Comparison of ENCODE assay signal across 15 mouse cellular contexts in the genomic region with DNA sequence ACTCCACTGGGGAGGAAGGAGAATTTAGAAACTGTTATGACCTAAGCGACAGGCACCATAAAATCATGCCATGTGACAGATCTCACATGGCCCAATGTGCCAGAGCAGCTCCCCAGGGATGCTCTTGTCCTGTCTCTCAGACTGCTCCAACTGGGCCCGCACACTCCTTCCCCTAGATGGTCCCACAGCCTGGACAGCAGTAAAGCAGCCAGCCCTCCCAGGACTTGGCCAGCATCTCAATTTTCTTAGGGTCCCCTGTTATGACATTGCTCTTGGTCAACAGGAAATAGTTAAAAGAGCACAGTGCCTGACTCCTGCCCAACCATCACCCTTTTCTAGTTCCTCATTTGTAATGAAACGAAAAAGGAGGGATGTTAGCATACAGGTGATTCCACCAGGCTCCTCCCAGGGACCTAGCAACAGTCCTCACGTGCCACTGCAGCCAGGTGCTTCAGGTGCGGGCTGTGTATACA. TPM values are rescaled to one million over a fixed set of nuclear protein-coding genes. Genes with fewer than 3 reads are reported as not detected.
A peak's percentile ranks its signal among the peaks of the same experiment; 100 is the strongest.
DNase-seq lines count a peak whose midpoint lies in the region; ATAC-seq and TF ChIP-seq lines count a peak whose summit lies in the region.
"Had no signal": no experiment of that assay in that cellular context is flagged by ENCODE, and none has a peak within 500 bp of the region (broad histone marks: within the 10 kb centered on the region; RNA-seq: fewer than 3 reads in every experiment).

No protein-coding gene starts in this region.

- DNase-seq in heart, postnatal 25 days (ENCODE audit: low spot score): no peak
- peak; percentile 67 for DNase-seq in 416B (ENCODE audit: low read depth)
- DNase-seq in layer of hippocampus, adult 8-10 months (ENCODE audit: low spot score in 2 of 2): no peak
- DNase-seq: cerebellum, adult 9-10 months; heart, adult 11 months had no signal

- intact Hi-C loops in heart, postnatal 25 days (cut with DNase I): loop anchor here (10.0 kb wide), 1 partner anchor 208 kb away; a partner anchor contains a TSS

- H3K4me2 ChIP-seq in heart, embryonic 13.5 days: peak overlapping the region; percentile 35
- H3K4me2 ChIP-seq in liver, embryonic 16.5 days (ENCODE audit: low read depth, low read length): peak overlapping the region; percentile 77
- H3K4me2 ChIP-seq: limb, embryonic 15.5 days had no signal

- H3K4me1 ChIP-seq in heart, embryonic 13.5 days: peaks cover 59% of the 10 kb centered on the region
- H3K4me1 ChIP-seq in bone marrow, adult 2 months (ENCODE audit: control insufficient read depth, insufficient read depth, low read length): peaks cover 13% of the 10 kb centered on the region
- H3K4me1 ChIP-seq in liver, embryonic 16.5 days (ENCODE audit: control insufficient read depth, low read depth, low read length): peaks cover 68% of the 10 kb centered on the region

- 79% methylated on average over 5 of the region's 5 CpGs for WGBS in heart, embryonic 13.5 days
- WGBS in bone marrow, adult 2 months: 32% methylated on average over 5 of the region's 5 CpGs
- 61% methylated on average over 5 of the region's 5 CpGs for WGBS in liver, embryonic 16.5 days (ENCODE audit: insufficient replicate concordance)

- peaks cover 11% of the 10 kb centered on the region for H3K36me3 ChIP-seq in heart, embryonic 13.5 days
- H3K36me3 ChIP-seq in liver, embryonic 16.5 days (ENCODE audit: control insufficient read depth, insufficient read depth): peaks cover 12% of the 10 kb centered on the region
- H3K36me3 ChIP-seq: limb, embryonic 15.5 days had no signal

- H3K9me3 ChIP-seq in heart, embryonic 13.5 days: no peaks in the 10 kb centered on the region
- no peaks in the 10 kb centered on the region for H3K9me3 ChIP-seq in liver, embryonic 16.5 days (replicated peaks; ENCODE audit: control insufficient read depth, low read length)
- H3K9me3 ChIP-seq: limb, embryonic 15.5 days had no signal

- H3K27ac ChIP-seq in heart, embryonic 13.5 days (replicated peaks): no peak overlapping the region
- peak overlapping the region; percentile 85 for H3K27ac ChIP-seq in bone marrow, adult 2 months (ENCODE audit: control insufficient read depth, insufficient read depth, low read depth, low read length, poor library complexity)
- H3K27ac ChIP-seq in liver, embryonic 16.5 days (ENCODE audit: low read length): peak overlapping the region; percentile 74
- H3K27ac ChIP-seq: limb, embryonic 15.5 days had no signal

- H3K27me3 ChIP-seq in heart, embryonic 13.5 days (replicated peaks): no peaks in the 10 kb centered on the region
- no peaks in the 10 kb centered on the region for H3K27me3 ChIP-seq in liver, embryonic 16.5 days (ENCODE audit: control insufficient read depth, insufficient read depth, low read depth, low read length)
- H3K27me3 ChIP-seq: limb, embryonic 15.5 days had no signal

- TF ChIP-seq CTCF in bone marrow, adult 2 months (IDR thresholded peaks at IDR 0.05; ENCODE audit: control insufficient read depth, insufficient read depth, low read length): no peak

- no peak for TF ChIP-seq POLR2A in bone marrow, adult 2 months (IDR thresholded peaks at IDR 0.05; ENCODE audit: borderline replicate concordance, control insufficient read depth, low read depth, low read length)

- no peak for ATAC-seq in heart, embryonic 13.5 days (ENCODE audit: extremely low read depth, insufficient number of reproducible peaks, low FRiP score, low TSS enrichment)
- no peak for ATAC-seq in liver, embryonic 16.5 days (ENCODE audit: low read depth)
- no peak for ATAC-seq in CD4-positive, CD25-positive, alpha-beta regulatory T cell, adult 4 months
- no peak for ATAC-seq in erythroid progenitor cell, adult 5-6 weeks (replicated peaks; ENCODE audit: low FRiP score, poor library complexity, severe bottlenecking)
- ATAC-seq: forebrain, embryonic 16.5 days; intestine, postnatal 0 days had no signal

- H3K9ac ChIP-seq in heart, embryonic 13.5 days: no peak overlapping the region
- H3K9ac ChIP-seq in liver, embryonic 16.5 days (ENCODE audit: low read depth, low read length): peak overlapping the region; percentile 56
- H3K9ac ChIP-seq: limb, embryonic 15.5 days had no signal

- no peak overlapping the region for H3K4me3 ChIP-seq in heart, embryonic 13.5 days
- H3K4me3 ChIP-seq in bone marrow, adult 2 months (replicated peaks; ENCODE audit: control insufficient read depth, low read depth, low read length): no peak overlapping the region
- H3K4me3 ChIP-seq in liver, embryonic 16.5 days (ENCODE audit: low read depth, low read length): peak overlapping the region; percentile 68
- H3K4me3 ChIP-seq: limb, embryonic 15.5 days had no signal

RNA-seq across cellular contexts. Expression of a gene that starts 4.2 kb away (rescaled TPM):
- 0.52 and 0.65 TPM in 2 replicates for polyA plus RNA-seq in heart, embryonic 13.5 days (2015; fragmentation: Nextera tagmentation; extraction: Ambion mirVana)
- total RNA-seq in heart, postnatal 25 days (2021): 10 to 100 TPM; 55.3 to 57.1 TPM
- polyA plus RNA-seq in bone marrow, adult 2 months (2011; ENCODE audit: insufficient read depth, insufficient read length, low replicate concordance, missing spikeins): 61.3 and 112 TPM in 2 replicates
- 0.40 and 0.47 TPM in 2 replicates for polyA plus RNA-seq in liver, embryonic 16.5 days (2015; fragmentation: Nextera tagmentation; extraction: Ambion mirVana)
- polyA plus RNA-seq in CD4-positive, CD25-positive, alpha-beta regulatory T cell, adult 4 months (2017; shearing (Covaris generic)): 1 to 10 TPM; 3.6 to 10.0 TPM
- total RNA-seq in layer of hippocampus, adult 8-10 months (2022): 10 to 100 TPM; 63.5 to 73.0 (median 68.1) TPM
- total RNA-seq in erythroid progenitor cell, adult 5-6 weeks (2015; ENCODE audit: low replicate concordance): 14.3 and 17.7 TPM in 2 replicates
- total RNA-seq in erythroid progenitor cell, adult 5-6 weeks (2017; ENCODE audit: low replicate concordance): 44.0 and 55.7 TPM in 2 replicates

RNA-seq across cellular contexts. Expression of a gene that starts 27.0 kb away (rescaled TPM):
- not detected in 2 replicates for polyA plus RNA-seq in heart, embryonic 13.5 days (2015; fragmentation: Nextera tagmentation; extraction: Ambion mirVana)
- total RNA-seq in heart, postnatal 25 days (2021): not detected
- not detected in 2 replicates for polyA plus RNA-seq in bone marrow, adult 2 months (2011; ENCODE audit: insufficient read depth, insufficient read length, low replicate concordance, missing spikeins)
- polyA plus RNA-seq in liver, embryonic 16.5 days (2015; fragmentation: Nextera tagmentation; extraction: Ambion mirVana): 0.11 and 1.9 TPM in 2 replicates
- not detected for polyA plus RNA-seq in CD4-positive, CD25-positive, alpha-beta regulatory T cell, adult 4 months (2017; shearing (Covaris generic))
- total RNA-seq in layer of hippocampus, adult 8-10 months (2022): not detected
- 17.2 TPM in 1 of 2 replicates, not detected in the other for total RNA-seq in erythroid progenitor cell, adult 5-6 weeks (2015; ENCODE audit: low replicate concordance)
- total RNA-seq in erythroid progenitor cell, adult 5-6 weeks (2017; ENCODE audit: low replicate concordance): 1.5 and 13.5 TPM in 2 replicates
- total RNA-seq: megakaryocyte-erythroid progenitor cell, adult 5-6 weeks had no signal
- polyA plus RNA-seq: embryonic facial prominence, embryonic 11.5 days had no signal

RNA-seq across cellular contexts. Expression of a gene that starts 47.8 kb away (rescaled TPM):
- polyA plus RNA-seq in heart, embryonic 13.5 days (2015; fragmentation: Nextera tagmentation; extraction: Ambion mirVana): 200 and 215 TPM in 2 replicates
- total RNA-seq in heart, postnatal 25 days (2021): 10 to 100 TPM; 68.0 to 75.5 TPM
- 33.7 and 56.3 TPM in 2 replicates for polyA plus RNA-seq in bone marrow, adult 2 months (2011; ENCODE audit: insufficient read depth, insufficient read length, low replicate concordance, missing spikeins)
- polyA plus RNA-seq in liver, embryonic 16.5 days (2015; fragmentation: Nextera tagmentation; extraction: Ambion mirVana): 103 and 111 TPM in 2 replicates
- polyA plus RNA-seq in CD4-positive, CD25-positive, alpha-beta regulatory T cell, adult 4 months (2017; shearing (Covaris generic)): 100 to 1,000 TPM; 143 to 177 TPM
- 10 to 100 TPM; 67.9 to 80.9 (median 77.0) TPM for total RNA-seq in layer of hippocampus, adult 8-10 months (2022)
- 47.8 and 48.3 TPM in 2 replicates for total RNA-seq in erythroid progenitor cell, adult 5-6 weeks (2015; ENCODE audit: low replicate concordance)
- total RNA-seq in erythroid progenitor cell, adult 5-6 weeks (2017; ENCODE audit: low replicate concordance): 28.4 and 44.2 TPM in 2 replicates

RNA-seq across cellular contexts. Expression of a gene that starts 54.4 kb away (rescaled TPM):
- 5.2 and 6.2 TPM in 2 replicates for polyA plus RNA-seq in heart, embryonic 13.5 days (2015; fragmentation: Nextera tagmentation; extraction: Ambion mirVana)
- total RNA-seq in heart, postnatal 25 days (2021): 10 to 100 TPM in 1 of 2 experiments, 1 to 10 TPM in 1; 9.7 to 10.6 TPM
- polyA plus RNA-seq in bone marrow, adult 2 months (2011; ENCODE audit: insufficient read depth, insufficient read length, low replicate concordance, missing spikeins): 10.0 and 11.9 TPM in 2 replicates
- polyA plus RNA-seq in liver, embryonic 16.5 days (2015; fragmentation: Nextera tagmentation; extraction: Ambion mirVana): 12.4 and 13.2 TPM in 2 replicates
- polyA plus RNA-seq in CD4-positive, CD25-positive, alpha-beta regulatory T cell, adult 4 months (2017; shearing (Covaris generic)): 10 to 100 TPM; 27.3 to 40.1 TPM
- 10 to 100 TPM; 19.3 to 25.0 (median 21.7) TPM for total RNA-seq in layer of hippocampus, adult 8-10 months (2022)
- 7.2 and 23.1 TPM in 2 replicates for total RNA-seq in erythroid progenitor cell, adult 5-6 weeks (2015; ENCODE audit: low replicate concordance)
- 34.8 and 64.6 TPM in 2 replicates for total RNA-seq in erythroid progenitor cell, adult 5-6 weeks (2017; ENCODE audit: low replicate concordance)
